Mouse (Mus musculus): ENCODE measurements at regions not wholly inside any gene's neighbourhood (a gene's known extent, or its start where the extent isn't known, plus 50 kb on each side); places are given as distances from the start of the nearest gene placed in this dataset.

DNA sequence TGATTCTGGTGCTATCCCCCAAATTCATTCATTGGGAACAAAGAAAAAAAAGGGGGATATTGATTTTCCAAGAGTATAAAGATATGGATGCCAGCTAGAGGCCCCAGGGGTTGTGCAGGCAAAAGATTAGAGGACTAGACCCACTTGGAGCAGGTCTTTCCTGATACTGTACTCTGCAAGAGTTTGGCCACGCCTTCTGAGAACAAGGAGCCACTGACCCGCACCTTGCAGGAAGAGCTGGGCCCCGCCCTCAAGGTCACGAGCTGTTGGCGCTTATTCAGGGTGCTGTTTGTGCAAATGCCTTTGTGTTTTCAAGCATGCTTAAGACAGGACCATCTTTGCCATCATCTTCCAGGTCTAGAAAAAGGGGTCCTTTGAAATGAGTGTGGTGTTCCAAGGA is 54.5 kb upstream of the Slc7a1 start:
- Histone ChIP-seq H3K4me1 (ENCODE audit: control insufficient read depth, insufficient read depth, low read length) (no peaks in the 10 kb centered on the region), H3K4me3 (replicated peaks; ENCODE audit: extremely low read depth, low read depth, low read length) (no peak overlapping the region)
- no peak for DNase-seq
- 54% methylated on average over 5 of the region's 5 CpGs for WGBS
- TF ChIP-seq CTCF (IDR thresholded peaks at IDR 0.05; ENCODE audit: insufficient read depth, low read length): no peak
- no peak for TF ChIP-seq POLR2A (IDR thresholded peaks at IDR 0.05; ENCODE audit: borderline replicate concordance, extremely low read depth, low read depth, low read length)

DNA sequence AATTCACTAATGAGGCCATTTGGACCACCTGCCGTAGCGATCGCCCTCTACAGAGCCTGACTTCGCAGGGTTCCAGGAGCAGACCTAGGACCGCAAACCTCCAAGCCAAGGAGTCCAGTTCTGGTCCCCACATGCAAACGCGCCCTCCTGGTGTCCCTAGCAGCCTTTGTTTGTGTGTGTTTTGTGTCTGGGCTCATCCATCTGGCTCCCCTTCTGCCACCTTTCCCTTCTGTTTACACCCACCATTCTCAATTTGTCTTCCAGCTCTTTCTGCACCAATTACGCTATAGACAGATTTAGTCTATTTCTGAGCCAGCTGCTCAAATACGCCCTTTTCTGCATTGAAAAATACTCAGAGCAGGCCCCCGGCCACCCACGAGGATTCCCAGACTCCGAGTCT is 54.1 kb upstream of the Slc7a1 start:
- Histone ChIP-seq H3K4me3 (replicated peaks; ENCODE audit: extremely low read depth, low read depth, low read length) (no peak overlapping the region), H3K4me1 (ENCODE audit: control insufficient read depth, insufficient read depth, low read length) (no peaks in the 10 kb centered on the region)
- TF ChIP-seq CTCF (IDR thresholded peaks at IDR 0.05; ENCODE audit: insufficient read depth, low read length) (no peak), POLR2A (IDR thresholded peaks at IDR 0.05; ENCODE audit: borderline replicate concordance, extremely low read depth, low read depth, low read length) (no peak)
- WGBS: 85% methylated on average over 12 of the region's 12 CpGs
- no peak for DNase-seq

DNA sequence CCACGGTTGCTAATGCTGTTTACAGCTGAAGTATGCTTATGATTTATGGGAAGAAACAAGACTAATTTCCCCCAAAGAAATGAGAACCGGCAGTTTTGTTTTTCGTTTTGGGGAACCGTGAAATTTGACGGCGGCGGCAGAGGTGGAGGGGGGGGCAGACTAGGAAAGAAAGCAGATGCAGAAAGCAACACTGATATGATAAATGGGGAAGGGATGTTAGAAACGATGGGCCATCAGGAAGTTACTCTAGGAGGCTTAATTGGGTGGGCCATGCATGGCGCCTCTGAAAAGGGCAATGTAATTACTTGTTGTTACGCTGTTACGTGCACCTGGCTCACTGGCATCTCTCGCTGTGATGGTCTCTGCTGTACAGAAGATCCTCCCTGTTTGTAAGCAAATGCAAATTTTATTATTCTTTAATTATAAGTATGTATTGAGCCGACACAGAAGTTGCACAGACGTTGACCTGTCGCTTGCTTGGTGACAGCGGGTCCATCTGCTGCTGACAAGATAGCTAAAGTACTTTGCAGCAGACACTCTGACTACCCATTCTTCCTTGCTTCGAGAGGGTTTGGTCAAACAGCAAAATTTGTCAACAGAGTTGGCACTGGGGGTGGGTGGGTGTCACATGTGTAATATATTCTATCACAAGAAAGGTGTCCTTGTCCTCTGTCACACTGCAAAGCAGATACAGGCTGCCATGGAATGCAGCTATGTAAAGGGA is 53.4 kb upstream of the Slc7a1 start:
- H3K4me3 ChIP-seq (replicated peaks; ENCODE audit: extremely low read depth, low read depth, low read length): no peak overlapping the region
- 82% methylated on average over 17 of the region's 17 CpGs for WGBS
- TF ChIP-seq CTCF (IDR thresholded peaks at IDR 0.05; ENCODE audit: insufficient read depth, low read length): no peak
- TF ChIP-seq POLR2A (IDR thresholded peaks at IDR 0.05; ENCODE audit: borderline replicate concordance, extremely low read depth, low read depth, low read length): no peak

DNA sequence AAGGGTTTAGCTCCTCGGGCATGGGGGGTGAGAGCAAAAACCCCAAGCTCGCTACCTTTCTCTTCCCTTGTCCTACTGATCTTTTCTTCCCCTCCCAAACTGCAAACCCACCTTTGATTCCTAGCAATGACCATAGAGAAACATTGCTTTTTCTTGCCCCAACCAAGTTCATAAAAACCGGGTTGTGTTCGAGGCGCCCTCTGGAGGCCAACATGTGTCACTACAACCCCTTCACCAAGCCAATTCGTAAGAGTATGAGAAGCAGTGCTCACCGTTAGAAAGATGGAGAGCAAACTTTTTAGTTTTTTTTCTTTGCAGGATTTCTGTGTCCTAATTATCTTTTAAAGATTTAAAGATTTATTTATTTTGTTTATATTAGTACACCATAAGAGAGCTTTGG is 52.1 kb upstream of the Slc7a1 start:
- no peak for TF ChIP-seq POLR2A (IDR thresholded peaks at IDR 0.05; ENCODE audit: borderline replicate concordance, extremely low read depth, low read depth, low read length)
- peak; percentile 86 for TF ChIP-seq CTCF (IDR thresholded peaks at IDR 0.05; ENCODE audit: insufficient read depth, low read length)
- peak; percentile 64 for DNase-seq
- 27% methylated on average over 7 of the region's 7 CpGs for WGBS
- H3K4me1 ChIP-seq (ENCODE audit: control insufficient read depth, insufficient read depth, low read length): no peaks in the 10 kb centered on the region
- no peak overlapping the region for H3K4me3 ChIP-seq (replicated peaks; ENCODE audit: extremely low read depth, low read depth, low read length)

More for the DNA sequence above, 53.4 kb upstream of the Slc7a1 start:
- DNase-seq: no peak
- no peaks in the 10 kb centered on the region for H3K4me1 ChIP-seq (ENCODE audit: control insufficient read depth, insufficient read depth, low read length)

DNA sequence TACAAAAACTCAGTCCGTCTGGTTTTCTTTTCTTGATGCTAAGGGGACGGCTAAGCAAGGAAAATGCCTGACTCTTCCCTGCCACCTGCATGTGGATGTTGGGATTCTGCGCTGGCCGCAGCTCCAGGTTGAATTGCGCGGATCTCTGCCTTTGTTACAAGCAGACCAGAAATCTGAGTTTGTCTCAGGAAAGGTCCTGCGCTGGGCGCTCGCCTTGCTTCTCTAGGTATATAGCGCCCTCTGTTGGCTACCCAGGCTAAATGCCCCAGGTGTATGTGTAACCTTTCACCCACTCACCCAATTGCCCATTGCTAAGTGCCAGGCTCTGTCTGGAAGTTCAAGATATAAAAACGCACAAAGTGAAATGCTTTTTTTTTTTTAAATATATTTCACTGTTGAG is 51.2 kb upstream of the Slc7a1 start:
- 33% methylated on average over 11 of the region's 11 CpGs for WGBS

More for the DNA sequence above, 51.2 kb upstream of the Slc7a1 start:
- DNase-seq: peak; percentile 51
- H3K4me3 ChIP-seq (replicated peaks; ENCODE audit: extremely low read depth, low read depth, low read length): no peak overlapping the region
- TF ChIP-seq CTCF (IDR thresholded peaks at IDR 0.05; ENCODE audit: insufficient read depth, low read length) (peak; percentile 78), POLR2A (IDR thresholded peaks at IDR 0.05; ENCODE audit: borderline replicate concordance, extremely low read depth, low read depth, low read length) (no peak)
- H3K4me1 ChIP-seq (ENCODE audit: control insufficient read depth, insufficient read depth, low read length): no peaks in the 10 kb centered on the region
